Mouse (Mus musculus): Measurements from ENCODE around the gene Ikzf1. TPM values are rescaled to one million over a fixed set of nuclear protein-coding genes. Genes with fewer than 3 reads are reported as not detected.

Gene Ikzf1
- total and polyA plus RNA-seq, 3 experiments = 60.5 to 214 (median 143) TPM

GRCm38 (mm10) chr11:11677165-11677564 lies 7.6 kb upstream of the Ikzf1 start:
- DNase-seq (ENCODE audit: low spot score) (no peak), ATAC-seq (ENCODE audit: extremely low read depth, insufficient number of reproducible peaks, low FRiP score, poor library complexity, severe bottlenecking) (no peak)
- H3K4me1 ChIP-seq (ENCODE audit: insufficient read depth, low read depth, low read length) = peaks cover 5% of the 10 kb centered on the region
- H3K36me3 ChIP-seq (replicated peaks) = peaks cover 5% of the 10 kb centered on the region
- no peaks in the 10 kb centered on the region for H3K9me3 ChIP-seq (replicated peaks)
- H3K4me3 ChIP-seq (ENCODE audit: low read depth, low read length) = no peak overlapping the region
- no peaks in the 10 kb centered on the region for H3K27me3 ChIP-seq (ENCODE audit: insufficient read depth, low read length)
- no peak for TF ChIP-seq CTCF (IDR thresholded peaks at IDR 0.05; ENCODE audit: low read depth, low read length)
- TF ChIP-seq GATA2 (IDR thresholded peaks at IDR 0.05; ENCODE audit: borderline replicate concordance, low read depth, low read length) = no peak
- TF ChIP-seq TAL1 (conservative IDR thresholded peaks at IDR 0.05; ENCODE audit: low read depth, low read length) = no peak
- TF ChIP-seq POLR2AphosphoS5 (IDR thresholded peaks at IDR 0.05; ENCODE audit: insufficient replicate concordance, low read depth, low read length) = no peak
- no peak for TF ChIP-seq GATA1 (IDR thresholded peaks at IDR 0.05; ENCODE audit: borderline replicate concordance, low read length)

- Histone ChIP-seq H3K4me1 (ENCODE audit: insufficient read depth, low read depth, low read length) (peaks cover 11% of the 10 kb centered on the region), H3K36me3 (replicated peaks) (peaks cover 7% of the 10 kb centered on the region), H3K27me3 (ENCODE audit: insufficient read depth, low read length) (no peaks in the 10 kb centered on the region), H3K9me3 (replicated peaks) (no peaks in the 10 kb centered on the region), H3K4me3 (ENCODE audit: low read depth, low read length) (no peak overlapping the region)
- TF ChIP-seq GATA2 (IDR thresholded peaks at IDR 0.05; ENCODE audit: borderline replicate concordance, low read depth, low read length) (no peak), TAL1 (conservative IDR thresholded peaks at IDR 0.05; ENCODE audit: low read depth, low read length) (no peak), CTCF (IDR thresholded peaks at IDR 0.05; ENCODE audit: low read depth, low read length) (no peak), POLR2AphosphoS5 (IDR thresholded peaks at IDR 0.05; ENCODE audit: insufficient replicate concordance, low read depth, low read length) (no peak), GATA1 (IDR thresholded peaks at IDR 0.05; ENCODE audit: borderline replicate concordance, low read length) (no peak)
- no peak for DNase-seq (ENCODE audit: low spot score)
- peak; percentile 60; the same call in 1 of the 2 replicates for ATAC-seq (ENCODE audit: extremely low read depth, insufficient number of reproducible peaks, low FRiP score, poor library complexity, severe bottlenecking)
Observed at GRCm38 (mm10) chr11:11678972-11679371, 5.8 kb upstream of the Ikzf1 start.

DNA sequence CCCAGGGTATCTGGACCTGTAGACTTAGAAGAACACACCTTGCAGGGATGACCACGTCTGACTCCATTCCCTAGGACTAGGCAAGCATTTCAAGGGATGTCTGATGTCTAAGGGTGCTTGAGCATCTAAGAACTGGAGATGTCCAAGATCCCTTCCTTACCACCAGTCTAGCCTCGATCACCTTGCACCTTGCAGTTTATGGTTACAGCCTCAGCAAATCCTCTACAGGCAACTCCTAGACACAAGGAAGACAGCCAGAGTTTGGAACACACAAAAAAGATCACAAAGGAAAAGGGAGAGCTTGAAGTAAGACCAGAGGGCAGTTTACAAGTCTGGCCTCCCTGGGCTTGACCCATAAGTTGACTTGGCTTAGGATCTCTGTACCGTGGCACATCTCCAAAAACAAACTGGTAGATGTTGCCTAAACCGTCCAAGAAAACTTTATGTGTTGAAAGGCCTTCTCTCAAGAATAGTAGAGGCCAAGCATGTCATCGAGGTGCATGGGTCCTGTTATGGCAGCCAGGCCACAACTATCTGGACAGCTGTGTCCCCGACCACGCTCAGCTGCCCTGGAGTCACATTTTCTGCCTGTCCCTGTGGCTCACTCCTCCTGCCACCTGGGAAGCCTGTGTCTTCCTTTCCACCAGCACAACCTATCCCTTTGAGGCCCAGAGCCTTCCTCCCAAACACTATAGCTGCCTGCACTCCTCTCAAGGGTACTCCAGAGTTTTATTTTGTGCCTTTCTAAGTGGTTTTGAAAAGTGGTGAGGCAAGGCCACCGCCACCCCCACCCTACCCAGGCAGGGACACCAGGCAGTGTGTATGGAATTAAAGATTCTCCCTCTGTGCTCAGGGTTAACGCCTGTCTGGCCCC lies 510 bp upstream of the Ikzf1 start:
- peaks cover 3% of the 10 kb centered on the region for H3K36me3 ChIP-seq (replicated peaks)
- peak overlapping the region; percentile 96 for H3K4me3 ChIP-seq (ENCODE audit: low read depth, low read length)
- no peaks in the 10 kb centered on the region for H3K27me3 ChIP-seq (ENCODE audit: insufficient read depth, low read length)
- ATAC-seq (ENCODE audit: extremely low read depth, insufficient number of reproducible peaks, low FRiP score, poor library complexity, severe bottlenecking) (no peak; the same call in 1 of the 2 replicates), DNase-seq (ENCODE audit: low spot score) (no peak)
- no peaks in the 10 kb centered on the region for H3K9me3 ChIP-seq (replicated peaks)
- peaks cover 25% of the 10 kb centered on the region for H3K4me1 ChIP-seq (ENCODE audit: insufficient read depth, low read depth, low read length)
- TF ChIP-seq POLR2AphosphoS5 (IDR thresholded peaks at IDR 0.05; ENCODE audit: insufficient replicate concordance, low read depth, low read length) = no peak
- TF ChIP-seq GATA1 (IDR thresholded peaks at IDR 0.05; ENCODE audit: borderline replicate concordance, low read length) = no peak
- no peak for TF ChIP-seq GATA2 (IDR thresholded peaks at IDR 0.05; ENCODE audit: borderline replicate concordance, low read depth, low read length)
- no peak for TF ChIP-seq CTCF (IDR thresholded peaks at IDR 0.05; ENCODE audit: low read depth, low read length)
- TF ChIP-seq TAL1 (conservative IDR thresholded peaks at IDR 0.05; ENCODE audit: low read depth, low read length) = no peak

GRCm38 (mm10) chr11:11685853-11686395 lies 1.1 kb downstream of the Ikzf1 start:
- TF ChIP-seq GATA2 (IDR thresholded peaks at IDR 0.05; ENCODE audit: borderline replicate concordance, low read depth, low read length) = no peak
- TF ChIP-seq TAL1 (conservative IDR thresholded peaks at IDR 0.05; ENCODE audit: low read depth, low read length) = no peak
- no peak for TF ChIP-seq CTCF (IDR thresholded peaks at IDR 0.05; ENCODE audit: low read depth, low read length)
- TF ChIP-seq GATA1 (IDR thresholded peaks at IDR 0.05; ENCODE audit: borderline replicate concordance, low read length) = no peak
- TF ChIP-seq POLR2AphosphoS5 (IDR thresholded peaks at IDR 0.05; ENCODE audit: insufficient replicate concordance, low read depth, low read length) = no peak
- DNase-seq (ENCODE audit: low spot score) = peak; percentile 62
- Histone ChIP-seq H3K4me3 (ENCODE audit: low read depth, low read length) (peak overlapping the region; percentile 96), H3K4me1 (ENCODE audit: insufficient read depth, low read depth, low read length) (peaks cover 40% of the 10 kb centered on the region), H3K27me3 (ENCODE audit: insufficient read depth, low read length) (no peaks in the 10 kb centered on the region), H3K9me3 (replicated peaks) (no peaks in the 10 kb centered on the region), H3K36me3 (replicated peaks) (peaks cover 13% of the 10 kb centered on the region)
- no peak for ATAC-seq (ENCODE audit: extremely low read depth, insufficient number of reproducible peaks, low FRiP score, poor library complexity, severe bottlenecking)

GRCm38 (mm10) chr11:11686569-11687051 lies 1.8 kb downstream of the Ikzf1 start:
- H3K4me3 ChIP-seq (ENCODE audit: low read depth, low read length) = peak overlapping the region; percentile 96
- H3K36me3 ChIP-seq (replicated peaks) = peaks cover 13% of the 10 kb centered on the region
- peaks cover 46% of the 10 kb centered on the region for H3K4me1 ChIP-seq (ENCODE audit: insufficient read depth, low read depth, low read length)
- TF ChIP-seq GATA2 (IDR thresholded peaks at IDR 0.05; ENCODE audit: borderline replicate concordance, low read depth, low read length) (no peak), CTCF (IDR thresholded peaks at IDR 0.05; ENCODE audit: low read depth, low read length) (no peak), TAL1 (conservative IDR thresholded peaks at IDR 0.05; ENCODE audit: low read depth, low read length) (no peak), POLR2AphosphoS5 (IDR thresholded peaks at IDR 0.05; ENCODE audit: insufficient replicate concordance, low read depth, low read length) (no peak)
- H3K27me3 ChIP-seq (ENCODE audit: insufficient read depth, low read length) = no peaks in the 10 kb centered on the region
- ATAC-seq (ENCODE audit: extremely low read depth, insufficient number of reproducible peaks, low FRiP score, poor library complexity, severe bottlenecking) (no peak), DNase-seq (ENCODE audit: low spot score) (peak; percentile 48)
- H3K9me3 ChIP-seq (replicated peaks) = no peaks in the 10 kb centered on the region

DNA sequence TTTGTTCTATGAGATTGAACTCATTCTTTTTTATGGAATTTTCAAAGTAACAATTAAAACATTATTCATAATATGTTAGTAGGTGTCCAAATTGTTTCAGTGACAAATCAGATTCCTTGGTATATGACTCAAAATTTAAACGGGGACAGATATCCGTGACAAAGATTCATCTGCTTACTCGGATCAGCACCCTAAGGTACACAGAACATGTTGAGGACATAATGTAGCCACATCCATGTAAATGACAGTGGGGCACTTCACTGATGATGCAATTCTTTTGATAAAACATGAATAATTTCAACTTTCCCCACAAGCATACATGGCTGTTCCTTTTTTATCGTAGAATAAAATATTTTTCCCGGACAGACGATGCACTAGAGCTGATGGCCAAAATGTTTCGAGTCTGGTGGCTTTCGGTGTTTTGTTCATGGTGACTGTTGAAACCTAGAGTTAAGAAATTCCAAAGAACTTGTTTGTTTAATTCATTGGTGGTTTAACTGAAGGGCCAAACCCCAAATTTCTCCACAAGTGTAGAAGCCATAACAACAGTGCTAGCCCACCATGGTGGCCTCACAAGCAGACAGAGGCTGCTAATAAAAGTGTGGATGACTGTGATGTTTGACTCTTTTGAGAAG lies 2.9 kb downstream of the Ikzf1 start:
- Histone ChIP-seq H3K9me3 (replicated peaks) (no peaks in the 10 kb centered on the region), H3K4me3 (ENCODE audit: low read depth, low read length) (peak overlapping the region; percentile 65), H3K27me3 (ENCODE audit: insufficient read depth, low read length) (no peaks in the 10 kb centered on the region), H3K4me1 (ENCODE audit: insufficient read depth, low read depth, low read length) (peaks cover 53% of the 10 kb centered on the region), H3K36me3 (replicated peaks) (peaks cover 17% of the 10 kb centered on the region)
- TF ChIP-seq CTCF (IDR thresholded peaks at IDR 0.05; ENCODE audit: low read depth, low read length) (no peak), POLR2AphosphoS5 (IDR thresholded peaks at IDR 0.05; ENCODE audit: insufficient replicate concordance, low read depth, low read length) (no peak), GATA2 (IDR thresholded peaks at IDR 0.05; ENCODE audit: borderline replicate concordance, low read depth, low read length) (no peak), GATA1 (IDR thresholded peaks at IDR 0.05; ENCODE audit: borderline replicate concordance, low read length) (no peak), TAL1 (conservative IDR thresholded peaks at IDR 0.05; ENCODE audit: low read depth, low read length) (no peak)
- DNase-seq (ENCODE audit: low spot score) (no peak), ATAC-seq (ENCODE audit: extremely low read depth, insufficient number of reproducible peaks, low FRiP score, poor library complexity, severe bottlenecking) (no peak)
